Mouse (Mus musculus): ENCODE results near the gene Sfi1.
"Not testable (repeated sequence)": the region's sequence is repeated elsewhere in the genome, so short reads cannot be mapped to it uniquely, and the experiment has no call there.

Sfi1 gene

DNA sequence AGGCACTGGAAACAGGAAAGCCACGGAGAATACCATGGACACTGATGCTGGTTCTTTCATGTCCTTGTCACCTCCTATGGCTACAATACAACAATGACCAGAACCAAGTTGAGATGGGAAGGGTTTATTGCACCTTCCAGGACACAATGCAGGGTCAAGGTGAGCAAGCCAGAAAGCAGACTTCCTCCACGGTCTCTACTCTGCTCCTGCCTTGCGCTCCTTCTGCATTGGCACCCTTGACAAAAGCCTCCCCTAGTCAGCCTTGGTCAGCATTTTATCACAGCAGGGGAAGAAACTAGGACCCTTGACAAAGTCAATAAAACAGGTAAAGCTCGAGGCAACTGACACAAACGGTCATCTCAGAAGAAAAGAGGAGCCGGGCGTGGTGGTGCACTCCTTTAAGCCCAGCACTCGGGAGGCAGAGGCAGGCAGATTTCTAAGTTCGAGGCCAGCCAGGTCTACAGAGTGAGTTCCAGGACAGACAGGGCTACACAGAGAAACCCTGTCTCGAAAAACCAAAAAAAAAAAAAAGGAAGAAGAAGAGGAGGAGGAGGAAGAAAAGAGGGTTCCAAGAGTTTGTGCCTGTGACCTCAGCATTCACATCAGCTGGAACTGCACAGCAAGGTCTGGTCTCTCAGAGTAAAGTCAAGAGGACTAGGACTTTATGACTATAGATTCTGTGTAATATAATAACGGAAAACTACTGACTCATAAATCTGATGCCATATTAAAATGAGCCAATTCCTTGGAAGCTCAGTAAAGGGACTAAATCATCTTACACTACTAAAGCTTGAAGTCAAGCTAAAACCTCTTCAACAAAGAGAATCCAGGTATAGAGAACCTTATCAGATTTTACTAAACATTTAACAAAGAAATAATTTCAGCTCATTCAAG, 19.6 kb downstream of the Sfi1 start:
- DNase-seq (ENCODE audit: low spot score in 2 of 2), result peak in 1 of 2 experiments; percentile 37

DNA sequence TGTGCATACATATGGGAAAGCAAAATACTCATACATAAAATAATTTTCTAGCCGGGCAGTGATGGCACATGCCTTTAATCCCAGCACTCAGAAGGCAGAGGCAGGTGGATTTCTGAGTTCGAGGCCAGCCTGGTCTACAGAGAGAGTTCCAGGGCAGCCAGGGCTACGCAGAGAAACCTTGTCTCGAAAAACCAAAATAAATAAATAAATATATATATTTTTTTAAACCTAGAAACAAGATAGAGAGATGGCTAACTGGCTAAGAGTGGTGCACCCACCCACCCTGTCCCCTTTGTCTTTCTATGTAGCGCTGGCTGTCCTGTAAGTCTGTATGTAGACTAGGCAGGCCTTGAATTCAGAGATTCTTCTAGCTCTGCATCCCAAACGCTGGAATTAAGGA, 20.7 kb downstream of the Sfi1 start:
- not testable (repeated sequence) for DNase-seq (ENCODE audit: low spot score in 2 of 2)

DNA sequence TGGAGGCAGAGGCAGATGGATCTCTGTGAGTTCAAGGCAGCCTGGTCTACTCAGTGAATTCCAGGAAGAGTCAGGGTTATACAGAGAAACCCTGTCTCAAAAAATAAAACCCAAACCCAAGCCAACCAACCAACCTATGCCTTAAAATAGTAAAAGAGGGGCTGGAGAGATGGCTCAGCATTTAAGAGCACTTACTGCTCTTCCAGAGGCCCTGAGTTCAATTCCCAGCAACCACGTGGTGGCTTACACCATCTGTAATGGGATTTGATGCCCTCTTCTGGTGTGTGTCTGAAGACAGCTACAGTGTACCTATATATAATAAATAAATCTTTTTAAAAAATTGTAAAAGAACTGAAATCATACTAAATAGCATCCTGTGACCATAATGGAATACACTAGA, 21.3 kb downstream of the Sfi1 start:
- not testable (repeated sequence) for DNase-seq (ENCODE audit: low spot score in 2 of 2)

DNA sequence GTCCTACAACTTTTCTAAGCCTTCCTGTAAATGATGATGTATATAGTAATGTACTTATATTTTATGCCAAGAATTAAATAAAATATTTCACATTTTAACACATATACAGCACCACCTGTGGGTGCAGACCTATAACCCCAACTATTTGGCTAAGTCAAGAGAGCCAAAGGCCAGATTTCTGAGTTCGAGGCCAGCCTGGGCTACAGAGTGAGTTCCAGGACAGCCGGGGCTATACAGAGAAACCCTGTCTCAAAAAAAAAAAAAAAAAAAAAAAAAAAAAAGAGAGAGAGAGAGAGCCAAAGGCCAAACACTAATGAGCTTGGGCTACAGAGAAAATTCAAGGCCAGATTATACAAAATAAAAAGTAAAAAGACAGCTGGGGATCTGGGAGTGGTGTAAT, 24.2 kb downstream of the Sfi1 start:
- not testable (repeated sequence) for DNase-seq (ENCODE audit: low spot score in 2 of 2)

DNA sequence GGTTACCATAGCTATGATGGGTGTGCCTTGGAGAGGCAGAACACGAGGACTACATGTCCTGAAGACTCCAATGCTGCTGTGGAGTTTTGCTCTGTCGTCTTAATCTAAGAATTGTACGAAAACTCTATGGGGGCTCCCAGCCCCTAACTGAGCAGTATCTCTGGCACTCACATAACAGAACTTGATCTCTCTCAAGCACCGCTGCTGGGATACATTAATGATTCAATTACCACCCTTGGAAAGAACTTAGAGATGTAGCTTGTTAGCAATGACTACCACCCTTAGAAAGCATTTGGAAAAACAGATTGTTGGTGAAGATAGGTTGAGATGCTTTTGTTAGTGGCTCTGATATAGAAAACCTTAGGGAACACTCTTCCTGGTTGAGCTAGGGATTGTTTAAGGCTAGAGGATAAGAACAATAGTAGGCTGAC, 25.7 kb downstream of the Sfi1 start:
- DNase-seq (ENCODE audit: low spot score in 2 of 2), result not testable (repeated sequence)

DNA sequence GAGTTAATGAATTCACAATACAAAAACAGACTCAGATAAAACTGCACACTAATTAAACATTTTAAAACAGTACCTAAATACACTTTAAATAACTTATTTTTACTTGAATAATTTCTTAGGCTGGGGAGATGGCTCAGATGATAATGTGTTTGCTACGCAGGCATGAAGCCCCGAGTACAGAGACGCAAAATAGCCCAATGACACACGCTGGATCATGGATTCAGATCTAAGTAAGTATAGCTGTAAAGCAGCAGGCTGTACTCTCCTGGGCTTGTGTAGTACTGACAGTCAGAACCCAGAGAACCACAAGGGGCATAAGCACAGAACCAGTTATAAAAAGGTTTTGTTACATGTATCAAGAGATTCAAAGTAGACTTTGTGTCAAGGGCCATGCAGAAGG, 26.1 kb downstream of the Sfi1 start:
- not testable (repeated sequence) for DNase-seq (ENCODE audit: low spot score in 2 of 2)

DNA sequence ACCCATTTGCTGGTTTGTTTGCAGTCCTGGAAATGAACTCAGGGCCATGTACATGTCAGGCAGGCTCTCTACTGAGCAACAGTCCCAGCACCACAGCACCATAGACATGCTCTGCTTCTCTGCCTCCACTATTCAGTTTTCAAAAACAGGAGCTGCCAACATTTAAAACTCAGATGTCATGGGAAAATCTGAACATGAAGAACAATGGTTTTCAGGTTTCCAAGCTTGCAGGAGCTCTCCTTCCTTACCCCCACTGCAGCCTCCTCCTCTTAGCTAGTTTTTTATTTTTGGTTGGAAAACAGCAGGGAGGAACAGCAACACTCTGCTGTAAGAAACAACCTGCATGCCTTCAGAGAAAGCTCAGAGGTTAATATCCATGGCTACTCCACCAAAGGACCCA, 26.9 kb downstream of the Sfi1 start:
- DNase-seq (ENCODE audit: low spot score in 2 of 2), result not testable (repeated sequence)

DNA sequence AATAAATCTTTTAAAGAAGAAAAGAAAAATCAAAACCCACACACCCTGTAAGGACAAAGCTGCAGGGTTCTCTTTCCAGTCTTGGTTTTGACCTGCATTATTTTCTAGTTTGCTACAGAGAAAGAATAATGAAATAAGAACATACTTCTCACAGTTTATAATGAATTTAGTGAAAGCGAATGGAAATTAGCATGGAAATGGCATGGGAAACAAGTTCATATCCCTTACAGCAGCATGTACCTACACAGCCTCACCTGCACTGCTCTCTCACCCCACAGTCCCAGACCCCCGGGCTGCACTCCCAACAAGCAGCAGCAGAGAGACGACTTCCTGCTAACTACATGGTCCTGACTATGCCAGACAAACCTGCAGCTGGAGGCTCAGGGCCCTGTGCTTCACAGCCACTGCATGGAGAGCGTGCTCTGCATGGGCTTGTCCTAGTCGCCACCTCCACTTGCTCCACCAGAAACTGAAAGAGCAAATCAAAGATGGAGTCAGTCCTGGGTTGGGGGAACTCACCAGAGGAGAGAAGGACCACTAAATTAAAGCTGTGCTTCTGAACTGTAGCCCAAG, 28.0 kb downstream of the Sfi1 start:
- not testable (repeated sequence) for DNase-seq (ENCODE audit: low spot score in 2 of 2)

DNA sequence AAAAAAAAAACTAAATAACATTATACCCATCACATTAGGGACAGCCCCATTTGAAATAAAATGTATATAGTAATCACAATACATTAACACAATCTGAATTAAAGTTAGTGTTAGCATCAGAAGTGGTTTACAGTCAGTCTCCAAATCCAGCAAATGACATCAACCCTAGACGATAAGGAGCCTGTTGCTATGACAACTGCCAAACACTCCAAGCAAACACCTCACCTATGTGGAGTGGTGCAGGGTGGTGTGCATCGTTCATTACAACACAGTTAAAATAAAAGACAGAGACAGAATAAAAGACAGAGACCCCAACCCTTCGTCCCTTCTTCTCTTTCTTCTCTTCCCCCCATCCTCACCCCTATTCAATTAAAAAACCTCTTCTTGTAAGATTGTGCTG, 29.6 kb downstream of the Sfi1 start:
- not testable (repeated sequence) for DNase-seq (ENCODE audit: low spot score in 2 of 2)

DNA sequence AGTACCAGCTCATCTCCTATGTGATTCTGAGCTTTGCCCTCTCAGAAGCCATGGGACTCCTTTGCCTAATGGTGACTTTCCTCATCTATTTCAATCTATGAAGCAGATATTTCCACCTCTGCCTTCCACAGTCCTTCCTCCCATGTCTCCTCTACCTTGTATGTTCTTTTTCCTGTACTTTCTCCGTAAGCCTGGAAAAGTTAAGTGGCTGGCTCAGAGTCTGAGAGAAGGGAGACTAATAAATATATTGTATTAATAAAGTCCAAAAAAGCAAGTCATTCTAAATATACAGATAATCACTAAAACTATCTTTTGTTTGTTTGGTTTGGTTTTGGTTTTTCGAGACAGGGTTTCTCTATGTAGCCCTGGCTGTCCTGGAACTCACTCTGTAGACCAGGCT, 30.1 kb downstream of the Sfi1 start:
- DNase-seq (ENCODE audit: low spot score in 2 of 2), result not testable (repeated sequence)

DNA sequence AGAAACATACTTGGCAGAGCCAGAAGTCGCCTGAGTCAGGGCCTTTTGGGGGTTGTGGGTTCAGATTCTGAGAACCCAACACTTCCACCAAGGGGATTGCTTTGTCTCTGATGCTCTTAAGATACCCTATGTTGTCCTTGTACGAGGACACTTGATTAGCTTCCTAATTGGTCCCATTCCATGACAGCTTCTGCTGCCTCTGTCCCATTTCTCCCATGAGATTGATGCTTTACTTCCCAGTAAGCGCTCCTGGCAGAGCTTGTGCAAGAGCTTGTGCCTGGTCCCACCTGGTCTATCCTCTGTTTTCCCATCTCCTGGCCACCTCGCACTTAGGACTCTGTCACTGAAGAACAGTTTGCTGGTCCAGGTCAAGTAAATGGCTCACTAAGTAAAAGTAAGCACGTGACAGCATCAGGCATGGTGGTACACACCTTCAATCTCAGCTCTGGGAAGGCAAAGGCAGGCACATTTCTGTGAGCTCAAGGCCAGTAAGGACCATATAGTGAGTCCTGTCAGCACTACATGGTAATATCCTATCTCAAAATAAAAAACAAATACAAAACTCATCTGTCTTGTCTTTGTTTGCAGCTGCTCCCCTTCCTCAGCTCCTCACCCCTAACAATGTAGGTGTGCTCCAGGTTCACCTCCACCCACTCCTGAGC, 30.9 kb downstream of the Sfi1 start:
- DNase-seq (ENCODE audit: low spot score in 2 of 2), result peak in 1 of 2 experiments; percentile 47

DNA sequence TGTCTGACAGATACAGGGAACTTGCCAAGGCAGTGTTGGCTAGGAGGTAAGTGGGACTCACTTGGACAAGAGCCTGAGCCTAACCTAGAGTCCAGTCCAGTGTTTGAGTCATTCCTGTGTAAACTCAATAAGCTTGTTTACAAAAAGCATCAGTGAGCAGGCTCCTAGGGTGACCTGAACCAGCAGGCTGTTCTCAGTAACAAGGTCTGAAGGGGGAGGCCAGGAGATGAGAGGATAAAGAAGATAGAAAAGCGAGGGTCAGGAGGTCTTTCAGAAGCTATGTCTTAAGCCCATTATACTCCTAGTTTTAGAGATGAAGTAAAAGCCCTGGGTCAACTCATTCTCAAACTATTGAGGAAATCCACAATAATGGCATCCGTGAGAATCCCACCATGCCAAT, 31.9 kb downstream of the Sfi1 start:
- peak in 1 of 2 experiments; percentile 48 for DNase-seq (ENCODE audit: low spot score in 2 of 2)

DNA sequence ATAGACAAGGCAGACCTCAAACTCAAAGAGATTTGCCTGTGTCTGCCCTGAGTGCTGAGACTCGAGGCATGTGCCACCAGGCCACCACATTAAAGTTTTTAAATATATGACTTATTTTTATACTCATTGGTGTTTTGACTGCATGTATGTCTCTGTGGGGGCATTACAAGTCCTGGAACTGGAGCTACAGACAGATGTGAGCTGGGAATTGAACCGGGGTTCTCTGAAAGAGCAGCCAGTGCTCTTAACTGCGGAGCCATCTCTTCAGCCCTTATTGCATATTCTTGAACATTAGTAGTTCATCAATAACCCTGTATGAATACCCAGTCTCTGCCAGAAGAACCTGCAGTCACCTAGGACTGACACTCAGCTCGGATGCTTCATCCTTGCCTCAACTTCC, 34.5 kb downstream of the Sfi1 start:
- not testable (repeated sequence) for DNase-seq (ENCODE audit: low spot score in 2 of 2)

DNA sequence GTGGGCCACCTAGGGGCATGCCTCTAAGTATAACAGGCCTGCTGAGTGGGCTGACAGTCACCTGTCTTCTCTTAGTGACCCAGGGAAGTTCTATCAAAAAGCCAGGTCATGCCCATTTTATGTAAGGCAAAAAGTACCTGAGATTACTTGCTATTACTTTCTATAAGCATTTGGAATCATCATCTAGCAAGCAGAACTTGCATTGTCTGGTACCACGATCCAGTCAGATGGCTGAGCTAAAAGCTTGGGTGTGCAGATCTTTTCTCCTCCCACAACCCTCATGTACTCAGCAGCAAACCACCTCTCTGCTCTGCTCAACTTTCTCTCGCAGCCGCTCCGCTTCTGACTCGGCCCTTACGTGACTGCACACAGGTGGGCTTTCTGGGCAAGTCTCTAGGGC, 35.3 kb downstream of the Sfi1 start:
- not testable (repeated sequence) for DNase-seq (ENCODE audit: low spot score in 2 of 2)

DNA sequence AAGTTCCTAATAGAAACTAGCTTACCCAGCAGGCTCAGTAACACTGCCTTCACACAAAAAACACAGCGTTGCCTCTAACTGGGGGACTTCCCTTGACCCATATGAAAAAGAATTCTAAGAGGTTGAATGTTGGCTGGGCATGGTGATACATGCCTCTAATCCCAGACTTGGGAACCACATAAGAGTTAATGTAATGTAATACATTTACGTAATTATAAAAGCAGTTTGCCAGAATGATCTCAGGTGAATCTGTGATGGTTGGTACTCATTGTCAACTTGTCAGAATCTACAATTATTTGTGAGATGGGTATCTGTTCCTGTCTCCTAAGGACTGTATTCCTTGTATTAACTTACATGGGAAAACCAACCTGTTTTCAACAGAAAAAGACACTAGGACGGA, 36.3 kb downstream of the Sfi1 start:
- DNase-seq (ENCODE audit: low spot score in 2 of 2), result not testable (repeated sequence)

DNA sequence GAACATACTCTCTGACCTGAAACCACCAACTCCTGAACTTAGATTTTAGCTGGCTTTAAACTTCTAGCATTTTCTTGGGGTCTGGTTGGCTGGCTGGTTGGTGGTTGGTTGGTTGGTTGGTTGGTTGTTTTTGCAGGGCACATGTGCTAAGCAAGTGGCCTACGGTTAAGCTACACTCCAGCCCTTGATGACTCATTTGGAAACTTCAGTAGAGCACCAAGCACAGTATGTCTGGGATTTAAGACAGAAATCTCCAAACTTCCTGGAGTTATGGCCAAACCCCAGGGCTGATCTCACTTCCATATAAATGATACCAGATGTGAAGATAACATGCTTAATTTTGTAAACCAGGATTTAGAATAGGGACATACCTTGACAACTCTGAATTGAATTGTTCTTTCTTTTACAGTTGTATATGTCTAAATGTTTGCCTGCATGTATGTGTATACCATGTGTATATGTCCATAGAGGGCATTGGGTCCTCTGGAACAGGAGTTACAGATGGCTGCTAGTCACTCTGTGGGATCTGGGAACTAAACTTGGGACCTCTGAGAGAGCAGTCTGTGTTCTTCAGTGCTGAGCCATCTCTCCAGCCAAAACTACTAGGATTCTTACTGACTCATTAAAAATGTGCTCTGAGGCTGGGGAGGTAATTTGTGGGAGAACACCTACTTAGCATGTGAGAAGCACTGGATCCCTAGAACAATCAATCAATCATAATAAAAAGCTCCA, 39.4 kb downstream of the Sfi1 start:
- peak in 1 of 2 experiments; percentile 58 for DNase-seq (ENCODE audit: low spot score in 2 of 2)

DNA sequence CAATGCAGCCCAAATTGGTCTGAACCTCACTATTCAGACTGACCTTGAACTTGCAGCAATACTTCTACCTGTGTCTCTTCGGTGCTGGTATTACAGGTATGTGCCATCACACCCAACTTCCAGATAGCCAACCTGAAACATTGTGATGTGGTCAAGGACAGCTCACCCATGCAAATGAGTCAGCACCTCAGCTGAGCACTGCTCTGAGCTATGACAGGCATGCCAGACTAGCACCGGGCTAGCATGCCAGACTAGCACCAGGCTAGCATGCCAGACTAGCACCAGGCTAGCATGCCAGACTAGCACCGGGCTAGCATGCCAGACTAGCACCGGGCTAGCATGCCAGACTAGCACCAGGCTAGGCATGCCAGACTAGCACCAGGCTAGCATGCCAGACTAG, 41.9 kb downstream of the Sfi1 start:
- DNase-seq (ENCODE audit: low spot score in 2 of 2), result not testable (repeated sequence)

DNA sequence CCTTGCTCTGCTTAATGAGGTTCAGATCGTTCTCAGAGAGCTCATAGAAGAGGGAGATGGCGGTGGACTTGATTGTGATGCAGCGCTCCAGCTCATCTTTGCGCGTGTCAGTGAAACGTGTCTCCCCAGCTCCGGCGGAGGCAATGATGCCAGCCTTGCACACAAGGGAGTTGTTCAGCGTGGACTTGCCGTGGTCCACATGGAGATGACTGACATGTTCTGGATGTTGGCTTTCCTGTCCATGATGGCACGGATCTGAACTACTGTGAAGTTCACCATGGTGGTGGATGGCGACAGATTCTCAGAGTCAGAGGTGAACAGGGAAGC, 42.6 kb downstream of the Sfi1 start:
- not testable (repeated sequence) for DNase-seq (ENCODE audit: low spot score in 2 of 2)

DNA sequence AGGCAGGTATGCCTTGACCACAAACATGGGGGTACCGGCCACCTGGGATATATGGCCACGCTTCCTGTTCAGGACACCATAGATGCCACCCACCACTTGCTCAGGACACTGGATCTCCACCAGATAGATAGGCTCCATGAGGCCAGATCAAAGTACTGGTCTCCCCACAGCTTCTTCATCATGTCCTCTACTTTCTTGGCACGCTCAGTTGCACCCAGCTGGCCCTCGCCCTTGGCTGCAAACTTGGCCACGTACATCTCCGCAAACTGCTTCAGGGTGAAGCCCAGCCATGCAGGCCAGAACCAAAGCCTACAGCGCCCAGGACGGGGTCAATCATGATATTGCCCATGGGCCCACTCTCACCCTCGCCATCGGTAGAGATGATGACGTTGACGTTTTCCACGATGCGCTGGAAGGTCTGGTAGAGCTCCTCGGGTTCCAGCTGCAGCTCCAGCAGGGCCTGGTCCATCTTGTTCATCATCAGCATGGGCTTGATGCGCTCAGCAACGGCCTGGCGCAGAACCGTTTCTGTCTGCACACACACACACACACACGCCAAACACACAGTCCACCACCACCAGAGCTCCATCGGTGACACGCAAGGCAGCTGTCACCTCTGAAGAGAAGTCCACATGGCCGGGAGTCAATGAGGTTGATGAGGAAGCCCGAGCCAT, 43.1 kb downstream of the Sfi1 start:
- DNase-seq (ENCODE audit: low spot score in 2 of 2), result not testable (repeated sequence)

DNA sequence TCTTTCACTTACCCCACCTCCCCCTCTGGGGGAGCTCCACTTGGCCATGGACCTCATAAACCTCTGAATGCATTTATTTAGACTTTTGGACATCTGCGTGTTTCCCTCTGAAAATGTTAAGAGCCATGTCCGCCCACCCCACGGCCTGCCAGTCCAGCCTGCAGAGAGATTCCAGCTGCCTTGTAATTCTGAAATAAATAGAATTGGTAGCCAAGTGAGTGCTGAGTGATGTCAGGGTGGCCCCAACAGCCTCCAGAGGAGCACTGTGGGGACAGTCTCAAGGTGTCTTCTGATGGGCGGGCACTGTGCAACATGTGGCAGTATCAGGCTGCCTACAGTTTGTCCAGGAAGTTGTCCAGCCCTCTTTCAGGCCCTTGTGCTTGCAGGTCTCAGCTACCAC, 43.8 kb downstream of the Sfi1 start:
- DNase-seq (ENCODE audit: low spot score in 2 of 2), result not testable (repeated sequence)

DNA sequence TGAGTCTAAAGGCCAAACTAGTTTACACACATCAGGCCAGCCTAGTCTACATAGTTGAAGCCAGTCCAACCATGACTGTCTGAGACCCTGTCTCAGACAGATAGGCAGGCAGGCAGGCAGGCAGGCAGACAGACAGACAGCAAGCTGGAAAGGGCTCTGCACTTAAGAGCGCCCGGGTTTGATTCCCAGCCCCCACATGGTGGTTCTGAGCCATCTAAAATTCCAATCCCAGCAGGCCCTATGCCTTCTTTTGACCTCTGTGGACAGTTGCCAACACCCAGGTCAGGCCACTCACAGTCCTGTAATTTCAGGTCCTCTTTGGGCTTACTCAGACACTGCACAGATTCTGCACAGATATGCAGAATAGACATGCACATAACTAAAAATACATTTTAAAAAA, 46.5 kb downstream of the Sfi1 start:
- DNase-seq (ENCODE audit: low spot score in 2 of 2), result not testable (repeated sequence)
